Mouse (Mus musculus) brain, embryonic 14.5 days (tissue): Measurements from ENCODE around the gene Susd6. TPM values are rescaled to one million over a fixed set of nuclear protein-coding genes. Genes with fewer than 3 reads are reported as not detected.
A peak's percentile ranks its signal among the peaks of the same experiment; 100 is the strongest.
"Not testable (repeated sequence)": the region's sequence is repeated elsewhere in the genome, so short reads cannot be mapped to it uniquely, and the experiment has no call there.

ENCODE experiments used
- DNase-seq: peaks from one replicate; pipeline ENCODE4 v3.0.0-alpha.2; 2011; ENCODE audit warnings: low read depth
- CTCF ChIP-seq: fragments of 200-500 bp; IDR thresholded peaks from 2 replicates; pipeline ENCODE4 v1.5.1; 2012; ENCODE audit warnings: inconsistent platforms, mild to moderate bottlenecking, moderate library complexity, borderline replicate concordance; ENCODE audit not compliant: insufficient read depth, insufficient read length; ENCODE audit errors: extremely low read depth
- POLR2A ChIP-seq: fragments of 200-500 bp; IDR thresholded peaks from 2 replicates; pipeline ENCODE4 v1.6.1; 2012; ENCODE audit warnings: mild to moderate bottlenecking, inconsistent platforms, borderline replicate concordance; ENCODE audit not compliant: poor library complexity, insufficient read depth, insufficient read length, severe bottlenecking; ENCODE audit errors: extremely low read depth
- polyA plus RNA-seq: library from polyadenylated mRNA; depleted of rRNA; stranded (reverse); fragments of >200 nt; gene quantifications from 2 replicates; pipeline ENCODE4 v1.2.3, GENCODE M21; 2012

Gene Susd6
- polyA plus RNA-seq, 1 experiment, result 21.7 TPM

GRCm38 (mm10) chr12:80787604-80788003 is 2.7 kb upstream of the Susd6 start:
- no peak for DNase-seq
- no peak for TF ChIP-seq POLR2A
- TF ChIP-seq CTCF, result no peak

GRCm38 (mm10) chr12:80788188-80788587 is 2.1 kb upstream of the Susd6 start:
- DNase-seq, result no peak
- TF ChIP-seq CTCF (no peak), POLR2A (no peak)

GRCm38 (mm10) chr12:80789276-80789675 is 1.0 kb upstream of the Susd6 start:
- not testable (repeated sequence) for DNase-seq

- no peak for DNase-seq
- TF ChIP-seq POLR2A (no peak), CTCF (no peak)
Observed at GRCm38 (mm10) chr12:80790700-80791570, 625 bp downstream of the Susd6 start.

- TF ChIP-seq CTCF (peak; percentile 16; the same call in 1 of the 2 replicates), POLR2A (no peak)
- peak; percentile 55 for DNase-seq
Observed at GRCm38 (mm10) chr12:80791571-80792444, 1.5 kb downstream of the Susd6 start.

GRCm38 (mm10) chr12:80792867-80793266 is 2.6 kb downstream of the Susd6 start:
- DNase-seq, result no peak
- TF ChIP-seq CTCF (no peak), POLR2A (no peak)

- TF ChIP-seq CTCF, result no peak
- no peak for TF ChIP-seq POLR2A
Observed at GRCm38 (mm10) chr12:80793535-80793934, 3.2 kb downstream of the Susd6 start.

GRCm38 (mm10) chr12:80794522-80794921 is 4.2 kb downstream of the Susd6 start:
- DNase-seq, result no peak
- no peak for TF ChIP-seq POLR2A
- TF ChIP-seq CTCF, result no peak

More at GRCm38 (mm10) chr12:80793535-80793934, 3.2 kb downstream of the Susd6 start:
- DNase-seq, result no peak

- no peak for TF ChIP-seq POLR2A
- no peak for TF ChIP-seq CTCF
- DNase-seq, result no peak
Observed at GRCm38 (mm10) chr12:80794935-80795785, 4.8 kb downstream of the Susd6 start.

- TF ChIP-seq CTCF (no peak), POLR2A (no peak)
- peak; percentile 70 for DNase-seq
Observed at GRCm38 (mm10) chr12:80798271-80798670, 8.0 kb downstream of the Susd6 start.

- no peak for DNase-seq
- TF ChIP-seq POLR2A, result no peak
- no peak for TF ChIP-seq CTCF
Observed at GRCm38 (mm10) chr12:80800156-80800555, 9.8 kb downstream of the Susd6 start.

GRCm38 (mm10) chr12:80801443-80801842 is 11.1 kb downstream of the Susd6 start:
- TF ChIP-seq POLR2A (no peak), CTCF (no peak)
- no peak for DNase-seq
